Mouse (Mus musculus): ENCODE measurements around the gene Gm29427. TPM values are rescaled to one million over a fixed set of nuclear protein-coding genes. Genes with fewer than 3 reads are reported as not detected.

Gm29427 gene
- not detected for total RNA-seq (2021)
- long read RNA-seq, experiment 1 = 0 reads
- long read RNA-seq, experiment 2 = 0 reads

- DNase-seq = peak; percentile 84
These were observed at the start of gene Gm29427 for GRCm38 (mm10) chr1:130715561-130716217. Gene Gm29427, minus strand, starts transcription at chr1:130715799.

- DNase-seq = no peak
These were observed 48.4 kb upstream of the Gm29427 start for GRCm38 (mm10) chr1:130764027-130764461.

GRCm38 (mm10) chr1:130762045-130762760 is 46.6 kb upstream of the Gm29427 start:
- no peak for DNase-seq

GRCm38 (mm10) chr1:130761597-130761996 is 46.0 kb upstream of the Gm29427 start:
- no peak for DNase-seq

GRCm38 (mm10) chr1:130759689-130760088 is 44.1 kb upstream of the Gm29427 start:
- no peak for DNase-seq

GRCm38 (mm10) chr1:130746819-130747218 is 31.2 kb upstream of the Gm29427 start:
- DNase-seq = no peak

GRCm38 (mm10) chr1:130745591-130745990 is 30.0 kb upstream of the Gm29427 start:
- no peak for DNase-seq

- no peak for DNase-seq
These were observed 29.4 kb upstream of the Gm29427 start for GRCm38 (mm10) chr1:130744961-130745360.

- DNase-seq = no peak
These were observed 28.6 kb upstream of the Gm29427 start for GRCm38 (mm10) chr1:130744217-130744616.

- DNase-seq = no peak
These were observed 28.2 kb upstream of the Gm29427 start for GRCm38 (mm10) chr1:130743775-130744174.

- no peak for DNase-seq
These were observed 26.6 kb upstream of the Gm29427 start for GRCm38 (mm10) chr1:130742201-130742600.

- no peak for DNase-seq
These were observed 25.5 kb upstream of the Gm29427 start for GRCm38 (mm10) chr1:130740781-130741720.

GRCm38 (mm10) chr1:130740227-130740648 is 24.6 kb upstream of the Gm29427 start:
- DNase-seq = no peak

- no peak for DNase-seq
These were observed 24.0 kb upstream of the Gm29427 start for GRCm38 (mm10) chr1:130739636-130740035.

GRCm38 (mm10) chr1:130738551-130739106 is 23.0 kb upstream of the Gm29427 start:
- no peak for DNase-seq

- DNase-seq = no peak
These were observed 22.3 kb upstream of the Gm29427 start for GRCm38 (mm10) chr1:130737916-130738315.

- DNase-seq = no peak
These were observed 21.8 kb upstream of the Gm29427 start for GRCm38 (mm10) chr1:130737411-130737881.

- DNase-seq = no peak
These were observed 19.3 kb upstream of the Gm29427 start for GRCm38 (mm10) chr1:130734852-130735251.

GRCm38 (mm10) chr1:130734452-130734851 is 18.9 kb upstream of the Gm29427 start:
- DNase-seq = no peak

GRCm38 (mm10) chr1:130733671-130734070 is 18.1 kb upstream of the Gm29427 start:
- no peak for DNase-seq

- DNase-seq = no peak
These were observed 17.4 kb upstream of the Gm29427 start for GRCm38 (mm10) chr1:130732706-130733658.
